Mouse (Mus musculus) lung, postnatal 0 days (tissue): Measurements from ENCODE around the gene Tac4.

Source experiments
- CTCF ChIP-seq: IDR thresholded peaks from 2 replicates; pipeline ENCODE4 v1.5.1; 2016; ENCODE audit warnings: antibody characterized with exemption, mild to moderate bottlenecking
- EP300 ChIP-seq: IDR thresholded peaks from 2 replicates; pipeline ENCODE4 v1.6.1; 2016; ENCODE audit warnings: antibody characterized with exemption, mild to moderate bottlenecking, control low read depth

DNA sequence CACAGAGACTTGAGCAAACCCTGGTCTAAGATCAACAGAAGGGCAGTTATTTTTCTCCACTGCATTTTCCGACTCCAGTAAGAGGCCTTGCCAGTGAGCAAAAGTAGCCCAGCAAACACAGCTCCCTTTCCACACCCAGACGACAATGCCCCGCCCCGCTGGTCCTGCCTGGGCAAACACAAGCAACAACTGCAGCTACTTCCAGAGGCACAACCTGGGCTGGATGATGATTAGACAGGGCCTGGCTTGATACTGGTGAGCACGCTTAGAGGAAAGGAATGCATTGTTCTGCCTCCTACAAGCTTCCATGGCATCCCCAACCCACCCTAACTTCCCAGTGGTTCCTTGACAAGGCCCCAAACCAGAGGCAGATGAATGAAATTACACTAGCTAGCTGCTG is 12.3 kb downstream of the Tac4 start:
- TF ChIP-seq CTCF: no peak
- no peak for TF ChIP-seq EP300
